Mouse (Mus musculus) Patski (cell line): ENCODE measurements around the gene Adgrl3. TPM values are rescaled to one million over a fixed set of nuclear protein-coding genes. Genes with fewer than 3 reads are reported as not detected.

Source experiments
- ATAC-seq: fragments of 100-300 bp; one replicate; pipeline ENCODE4 v1.8.0; 2021
- CTCF ChIA-PET: fragments of 350-600 bp; sonication (Branson Sonifier 250); formaldehyde crosslinking; loops from one replicate; lab custom pipeline; 2022; ENCODE audit warnings: inconsistent platforms; lab: Charles Lee
- POLR2A ChIA-PET: fragments of 350-600 bp; sonication (Branson Sonifier 250); formaldehyde crosslinking; loops from one replicate; lab custom pipeline; 2022; ENCODE audit warnings: antibody characterized with exemption, inconsistent platforms; lab: Charles Lee
- DNase-seq: peaks from one replicate; pipeline ENCODE4 v3.0.0-alpha.2; 2011; ENCODE audit warnings: low read depth, low spot score
- H3K27me3 ChIP-seq: fragments of 371-371 bp; one replicate; pipeline ENCODE4 v1.5.1; 2021
- CTCF ChIP-seq: fragments of 100-300 bp; IDR thresholded peaks from one replicate; pipeline ENCODE4 v1.5.1; 2021
- in situ Hi-C: fragments of 300-500 bp; cut with MboI; formaldehyde crosslinking; loops from 3 replicates; pipeline ENCODE4 v1.11.1; 2018; ENCODE audit warnings: low pct_unique_long_range_greater_than_20kb, mixed read lengths
- polyA plus RNA-seq: library from polyadenylated mRNA; unstranded; gene quantifications from one replicate; pipeline ENCODE4 v1.2.3, GENCODE M21; 2021

Adgrl3 gene
- polyA plus RNA-seq, 1 experiment from 2014 or later, result 0.03 TPM

- ATAC-seq (no peak), DNase-seq (no peak)
- in situ Hi-C loops, result no loop called here
- ChIA-PET POLR2A (no interaction called here), CTCF (no interaction called here)
- H3K27me3 ChIP-seq, result peaks cover 13% of the 10 kb centered on the region
- no peak for TF ChIP-seq CTCF
Measured at GRCm38 (mm10) chr5:81076377-81076776, 56.4 kb downstream of the Adgrl3 start.

GRCm38 (mm10) chr5:81077031-81077430, 57.1 kb downstream of the Adgrl3 start:
- DNase-seq (no peak), ATAC-seq (no peak)
- H3K27me3 ChIP-seq, result peaks cover 17% of the 10 kb centered on the region
- TF ChIP-seq CTCF, result no peak
- ChIA-PET CTCF (no interaction called here), POLR2A (no interaction called here)
- in situ Hi-C loops, result no loop called here

GRCm38 (mm10) chr5:81077990-81078389, 58.1 kb downstream of the Adgrl3 start:
- in situ Hi-C loops, result no loop called here
- ATAC-seq, result no peak
- peaks cover 27% of the 10 kb centered on the region for H3K27me3 ChIP-seq
- DNase-seq, result no peak
- ChIA-PET CTCF (no interaction called here), POLR2A (no interaction called here)
- no peak for TF ChIP-seq CTCF

GRCm38 (mm10) chr5:81083698-81084360, 63.9 kb downstream of the Adgrl3 start:
- ATAC-seq, result no peak
- in situ Hi-C loops, result no loop called here
- POLR2A ChIA-PET, result no interaction called here
- no peak for TF ChIP-seq CTCF
- H3K27me3 ChIP-seq, result peaks cover 13% of the 10 kb centered on the region
- DNase-seq, result no peak
- CTCF ChIA-PET, result no interaction called here

GRCm38 (mm10) chr5:81085152-81085551, 65.2 kb downstream of the Adgrl3 start:
- in situ Hi-C loops, result no loop called here

GRCm38 (mm10) chr5:81088667-81089066, 68.7 kb downstream of the Adgrl3 start:
- POLR2A ChIA-PET, result no interaction called here
- DNase-seq (no peak), ATAC-seq (no peak)
- no peak for TF ChIP-seq CTCF
- in situ Hi-C loops, result no loop called here
- CTCF ChIA-PET, result no interaction called here
- H3K27me3 ChIP-seq, result peaks cover 10% of the 10 kb centered on the region

More at GRCm38 (mm10) chr5:81085152-81085551, 65.2 kb downstream of the Adgrl3 start:
- no peak for TF ChIP-seq CTCF
- POLR2A ChIA-PET, result no interaction called here
- CTCF ChIA-PET, result no interaction called here
- peaks cover 13% of the 10 kb centered on the region for H3K27me3 ChIP-seq
- DNase-seq (no peak), ATAC-seq (no peak)

- ATAC-seq, result no peak
- no peak for DNase-seq
Measured at GRCm38 (mm10) chr5:81094618-81095017, 74.7 kb downstream of the Adgrl3 start.

GRCm38 (mm10) chr5:81097131-81097530, 77.2 kb downstream of the Adgrl3 start:
- no peak for DNase-seq
- no peak for ATAC-seq
- peaks cover 11% of the 10 kb centered on the region for H3K27me3 ChIP-seq
- no peak for TF ChIP-seq CTCF
- CTCF ChIA-PET, result no interaction called here
- in situ Hi-C loops, result no loop called here
- POLR2A ChIA-PET, result no interaction called here

More at GRCm38 (mm10) chr5:81094618-81095017, 74.7 kb downstream of the Adgrl3 start:
- in situ Hi-C loops, result no loop called here
- POLR2A ChIA-PET, result no interaction called here
- CTCF ChIA-PET, result no interaction called here
- H3K27me3 ChIP-seq, result peaks cover 17% of the 10 kb centered on the region
- TF ChIP-seq CTCF, result no peak

- CTCF ChIA-PET, result no interaction called here
- TF ChIP-seq CTCF, result no peak
- H3K27me3 ChIP-seq, result peaks cover 8% of the 10 kb centered on the region
- in situ Hi-C loops, result no loop called here
- DNase-seq (no peak), ATAC-seq (no peak)
- POLR2A ChIA-PET, result no interaction called here
Measured at GRCm38 (mm10) chr5:81107431-81107830, 87.5 kb downstream of the Adgrl3 start.

- in situ Hi-C loops, result no loop called here
- H3K27me3 ChIP-seq, result peaks cover 6% of the 10 kb centered on the region
- ATAC-seq (no peak), DNase-seq (no peak)
- no peak for TF ChIP-seq CTCF
- ChIA-PET POLR2A (no interaction called here), CTCF (no interaction called here)
Measured at GRCm38 (mm10) chr5:81124483-81124882, 104.5 kb downstream of the Adgrl3 start.

- no peak for DNase-seq
- ChIA-PET POLR2A (no interaction called here), CTCF (no interaction called here)
- in situ Hi-C loops, result no loop called here
- no peak for ATAC-seq
- no peak for TF ChIP-seq CTCF
- H3K27me3 ChIP-seq, result peaks cover 3% of the 10 kb centered on the region
Measured at GRCm38 (mm10) chr5:81127639-81128038, 107.7 kb downstream of the Adgrl3 start.

GRCm38 (mm10) chr5:81136394-81136793, 116.5 kb downstream of the Adgrl3 start:
- no peak for TF ChIP-seq CTCF
- in situ Hi-C loops, result no loop called here
- ChIA-PET POLR2A (no interaction called here), CTCF (no interaction called here)
- DNase-seq (no peak), ATAC-seq (no peak)
- H3K27me3 ChIP-seq, result peaks cover 17% of the 10 kb centered on the region
